Mouse (Mus musculus): ENCODE measurements around the gene Zfp568. TPM values are rescaled to one million over a fixed set of nuclear protein-coding genes. Genes with fewer than 3 reads are reported as not detected.

Gene Zfp568
- polyA plus RNA-seq, 2 experiments = 23.8 to 26.2 TPM

DNA sequence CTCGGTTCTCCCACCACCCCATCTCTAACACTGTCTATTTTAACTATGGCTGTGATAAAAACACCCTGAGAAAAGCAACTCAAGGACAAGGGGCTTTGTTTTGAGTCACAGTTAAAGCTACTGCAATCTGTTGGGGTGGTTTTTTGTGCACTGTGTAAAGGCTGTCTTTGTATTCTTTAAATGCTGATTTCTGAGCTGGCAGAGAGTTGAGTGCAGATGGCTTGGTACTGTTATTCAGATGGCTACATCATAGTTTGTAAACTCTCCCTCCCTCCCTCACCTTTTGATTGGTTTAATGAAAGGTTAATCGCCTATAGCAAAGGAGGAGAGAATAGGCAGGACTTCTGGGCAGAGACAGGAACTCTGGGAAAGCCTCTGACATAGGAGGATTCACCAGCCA is 39.6 kb upstream of the Zfp568 start:
- Histone ChIP-seq H3K4me1 (ENCODE audit: control insufficient read depth, insufficient read depth, low read length) (no peaks in the 10 kb centered on the region), H3K9me3 (ENCODE audit: control insufficient read depth, low read length) (no peaks in the 10 kb centered on the region), H3K27me3 (ENCODE audit: control insufficient read depth, insufficient read depth, low read length) (no peaks in the 10 kb centered on the region), H3K4me3 (replicated peaks; ENCODE audit: low read length) (no peak overlapping the region), H3K4me2 (replicated peaks; ENCODE audit: low read depth, low read length, severe bottlenecking) (no peak overlapping the region), H3K9ac (ENCODE audit: low read depth, low read length, severe bottlenecking) (no peak overlapping the region), H3K27ac (replicated peaks; ENCODE audit: low read depth, low read length) (no peak overlapping the region), H3K36me3 (ENCODE audit: control insufficient read depth, insufficient read depth, low read length) (peaks cover 42% of the 10 kb centered on the region)
- no peak for TF ChIP-seq POLR2A (IDR thresholded peaks at IDR 0.05; ENCODE audit: borderline replicate concordance, extremely low read depth, insufficient read depth, insufficient read length)
- ATAC-seq (ENCODE audit: low FRiP score, low read depth) (no peak), DNase-seq (ENCODE audit: low spot score) (no peak)
- WGBS = 86% methylated on average over 2 of the region's 2 CpGs

DNA sequence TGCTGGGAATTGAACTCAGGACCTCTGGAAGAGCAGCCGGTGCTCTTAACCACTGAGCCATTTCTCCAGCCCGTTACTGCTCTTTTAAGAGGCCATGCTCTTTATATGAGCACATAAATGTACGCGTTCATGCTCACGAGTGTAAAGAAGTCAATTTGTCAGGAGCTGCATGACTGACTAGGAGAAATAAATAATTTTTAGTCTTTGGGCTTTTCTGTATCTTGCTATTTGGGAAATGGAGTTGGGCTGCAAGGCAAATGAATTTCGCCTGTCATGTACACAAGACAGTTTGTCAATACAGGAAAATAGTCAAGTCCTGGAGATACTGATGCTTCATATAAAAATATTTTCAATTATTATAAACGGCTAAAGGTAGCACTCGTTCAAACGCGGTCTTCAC is 30.7 kb upstream of the Zfp568 start:
- WGBS = 28% methylated on average over 10 of the region's 10 CpGs
- Histone ChIP-seq H3K9me3 (ENCODE audit: control insufficient read depth, low read length) (no peaks in the 10 kb centered on the region), H3K4me2 (replicated peaks; ENCODE audit: low read depth, low read length, severe bottlenecking) (peak overlapping the region; percentile 49), H3K4me3 (replicated peaks; ENCODE audit: low read length) (peak overlapping the region; percentile 62), H3K4me1 (ENCODE audit: control insufficient read depth, insufficient read depth, low read length) (0 out of 2 replicates have a peak, but pooled peaks cover 4% of the 10 kb centered on the region), H3K27me3 (ENCODE audit: control insufficient read depth, insufficient read depth, low read length) (no peaks in the 10 kb centered on the region), H3K27ac (replicated peaks; ENCODE audit: low read depth, low read length) (peak overlapping the region; percentile 94), H3K9ac (ENCODE audit: low read depth, low read length, severe bottlenecking) (peak overlapping the region; percentile 90), H3K36me3 (ENCODE audit: control insufficient read depth, insufficient read depth, low read length) (peaks cover 22% of the 10 kb centered on the region)
- DNase-seq (ENCODE audit: low spot score) = no peak
- TF ChIP-seq POLR2A (IDR thresholded peaks at IDR 0.05; ENCODE audit: borderline replicate concordance, extremely low read depth, insufficient read depth, insufficient read length) = no peak
- ATAC-seq (ENCODE audit: low FRiP score, low read depth) = no peak; the same call in 1 of the 2 replicates

DNA sequence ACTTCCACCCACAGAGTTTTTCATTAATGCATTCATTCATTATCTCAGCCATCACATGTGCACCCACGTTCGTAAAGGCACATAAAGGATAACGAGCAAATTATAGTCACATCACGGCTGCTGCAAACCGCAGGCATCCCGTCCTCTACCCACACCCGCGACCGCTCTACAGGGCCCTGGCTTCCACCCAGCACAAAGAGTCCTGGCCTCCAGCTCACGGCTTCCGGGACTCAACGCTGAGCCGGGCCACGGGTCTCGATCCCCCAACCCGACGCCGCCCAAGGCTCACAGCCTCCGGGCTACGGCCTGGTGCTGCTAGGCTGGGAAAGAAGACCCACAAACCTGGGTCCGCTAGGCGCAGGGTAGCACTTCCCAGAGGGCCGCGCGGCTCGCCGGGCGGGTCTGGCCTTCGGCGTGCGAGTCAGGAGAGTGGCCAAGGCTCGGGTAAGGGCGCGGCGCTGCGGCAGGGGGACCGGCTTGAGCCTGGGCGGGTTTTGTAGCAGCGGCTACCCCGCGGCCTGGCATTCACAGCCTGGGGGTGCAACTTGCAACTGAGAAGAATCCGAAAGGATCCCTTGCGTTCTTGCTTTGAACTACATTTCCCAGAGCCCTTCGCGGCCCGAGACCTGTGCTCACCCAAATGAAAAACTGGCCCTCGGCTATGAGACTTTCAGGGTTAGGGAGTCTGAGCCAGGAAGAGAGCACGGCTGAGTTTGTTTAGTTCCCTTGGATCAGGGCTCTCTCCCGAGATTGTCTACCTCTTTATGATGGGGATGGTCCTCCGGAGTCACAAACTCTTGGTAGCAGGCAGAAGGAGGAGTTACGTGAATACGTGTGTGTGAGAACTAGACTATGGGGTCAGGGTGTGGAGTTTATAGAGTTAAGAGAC is 30.0 kb upstream of the Zfp568 start, which contains the start of gene Zfp74:
TSS of gene Zfp74 (minus strand) at position 577 of the 889 bp plus-strand sequence.
- DNase-seq (ENCODE audit: low spot score) (peak; percentile 89), ATAC-seq (ENCODE audit: low FRiP score, low read depth) (peak; percentile 88)
- under 1% methylated on average over 52 of the region's 52 CpGs for WGBS
- H3K9ac ChIP-seq (ENCODE audit: low read depth, low read length, severe bottlenecking) = peak within 1 kb of the TSS; percentile 90
- H3K4me2 ChIP-seq (replicated peaks; ENCODE audit: low read depth, low read length, severe bottlenecking) = peak within 1 kb of the TSS; percentile 49
- no peaks in the 10 kb centered on the region for H3K27me3 ChIP-seq (ENCODE audit: control insufficient read depth, insufficient read depth, low read length)
- 0 out of 2 replicates have a peak, but pooled peaks have one; percentile 58 for TF ChIP-seq POLR2A (IDR thresholded peaks at IDR 0.05; ENCODE audit: borderline replicate concordance, extremely low read depth, insufficient read depth, insufficient read length)
- H3K9me3 ChIP-seq (ENCODE audit: control insufficient read depth, low read length) = no peaks in the 10 kb centered on the region
- H3K4me3 ChIP-seq (replicated peaks; ENCODE audit: low read length) = peak within 1 kb of the TSS; percentile 62
- H3K27ac ChIP-seq (replicated peaks; ENCODE audit: low read depth, low read length) = peak within 1 kb of the TSS; percentile 94
- H3K4me1 ChIP-seq (ENCODE audit: control insufficient read depth, insufficient read depth, low read length) = 0 out of 2 replicates have a peak, but pooled peaks cover 4% of the 10 kb centered on the region
- H3K36me3 ChIP-seq (ENCODE audit: control insufficient read depth, insufficient read depth, low read length) = peaks cover 17% of the 10 kb centered on the region

DNA sequence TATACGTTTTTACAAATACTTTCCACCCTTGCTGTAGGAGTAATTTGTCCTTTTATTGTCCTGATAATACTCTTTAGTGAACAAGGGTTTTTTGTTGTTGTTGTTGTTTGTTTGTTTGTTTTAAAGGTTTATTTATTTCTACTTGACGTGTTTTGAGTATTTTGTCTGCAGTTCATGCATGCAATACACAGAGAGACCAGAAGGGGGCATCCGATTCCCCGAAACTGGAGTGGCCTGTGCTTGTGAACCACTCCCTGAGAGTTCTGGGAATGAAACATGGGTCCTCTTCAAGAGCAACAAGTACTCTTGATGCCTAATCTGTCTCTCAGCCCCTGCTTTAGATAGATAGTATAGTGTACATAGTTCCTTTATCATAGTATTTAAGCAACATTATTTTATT is 29.0 kb upstream of the Zfp568 start:
- peak; percentile 55 for DNase-seq (ENCODE audit: low spot score)
- H3K4me3 ChIP-seq (replicated peaks; ENCODE audit: low read length) = no peak overlapping the region
- no peaks in the 10 kb centered on the region for H3K9me3 ChIP-seq (ENCODE audit: control insufficient read depth, low read length)
- no peak for ATAC-seq (ENCODE audit: low FRiP score, low read depth)
- 29% methylated on average over 4 of the region's 4 CpGs for WGBS
- peak overlapping the region; percentile 49 for H3K4me2 ChIP-seq (replicated peaks; ENCODE audit: low read depth, low read length, severe bottlenecking)
- 0 out of 2 replicates have a peak, but pooled peaks cover 4% of the 10 kb centered on the region for H3K4me1 ChIP-seq (ENCODE audit: control insufficient read depth, insufficient read depth, low read length)
- TF ChIP-seq POLR2A (IDR thresholded peaks at IDR 0.05; ENCODE audit: borderline replicate concordance, extremely low read depth, insufficient read depth, insufficient read length) = no peak
- H3K9ac ChIP-seq (ENCODE audit: low read depth, low read length, severe bottlenecking) = 0 out of 2 replicates have a peak overlapping the region, but pooled peaks have one; percentile 90
- H3K27ac ChIP-seq (replicated peaks; ENCODE audit: low read depth, low read length) = no peak overlapping the region
- H3K36me3 ChIP-seq (ENCODE audit: control insufficient read depth, insufficient read depth, low read length) = peaks cover 10% of the 10 kb centered on the region
- H3K27me3 ChIP-seq (ENCODE audit: control insufficient read depth, insufficient read depth, low read length) = no peaks in the 10 kb centered on the region

DNA sequence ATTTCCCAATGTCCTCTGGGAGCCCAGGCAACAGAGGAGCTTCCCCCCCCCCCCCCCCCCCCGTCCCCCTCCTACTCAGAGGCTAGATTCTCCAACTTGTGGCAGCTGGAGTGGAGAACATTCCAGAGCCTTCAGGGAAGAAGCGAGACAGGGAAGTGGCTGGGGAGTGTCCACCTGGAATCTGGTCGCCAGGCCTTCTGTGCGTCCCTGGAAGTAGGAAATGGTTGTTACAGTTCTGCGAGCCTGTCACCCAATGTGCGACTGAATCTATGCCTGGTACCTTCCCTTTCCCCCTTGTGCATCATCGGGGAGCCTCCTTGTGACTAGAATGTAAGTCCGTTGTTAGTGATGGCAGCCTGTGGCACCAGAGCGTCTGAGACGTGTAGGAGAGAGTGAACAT is 27.5 kb upstream of the Zfp568 start:
- Histone ChIP-seq H3K36me3 (ENCODE audit: control insufficient read depth, insufficient read depth, low read length) (no peaks in the 10 kb centered on the region), H3K9me3 (ENCODE audit: control insufficient read depth, low read length) (no peaks in the 10 kb centered on the region), H3K27me3 (ENCODE audit: control insufficient read depth, insufficient read depth, low read length) (no peaks in the 10 kb centered on the region), H3K27ac (replicated peaks; ENCODE audit: low read depth, low read length) (no peak overlapping the region), H3K4me2 (replicated peaks; ENCODE audit: low read depth, low read length, severe bottlenecking) (no peak overlapping the region), H3K9ac (ENCODE audit: low read depth, low read length, severe bottlenecking) (no peak overlapping the region), H3K4me1 (ENCODE audit: control insufficient read depth, insufficient read depth, low read length) (0 out of 2 replicates have a peak, but pooled peaks cover 4% of the 10 kb centered on the region), H3K4me3 (replicated peaks; ENCODE audit: low read length) (no peak overlapping the region)
- TF ChIP-seq POLR2A (IDR thresholded peaks at IDR 0.05; ENCODE audit: borderline replicate concordance, extremely low read depth, insufficient read depth, insufficient read length) = no peak
- ATAC-seq (ENCODE audit: low FRiP score, low read depth) = no peak
- DNase-seq (ENCODE audit: low spot score) = no peak
- WGBS = 69% methylated on average over 8 of the region's 10 CpGs
